Mouse (Mus musculus): Measurements from ENCODE around the gene Mfap3.
"Not testable (repeated sequence)": the region's sequence is repeated elsewhere in the genome, so short reads cannot be mapped to it uniquely, and the experiment has no call there.

Mfap3 gene

GRCm38 (mm10) chr11:57529111-57529510 is 10.6 kb downstream of the Mfap3 start:
- no peak for DNase-seq (ENCODE audit: low spot score)

GRCm38 (mm10) chr11:57531300-57531950 is 13.0 kb downstream of the Mfap3 start:
- DNase-seq (ENCODE audit: low spot score): no peak

- DNase-seq (ENCODE audit: low spot score): no peak
Observed at GRCm38 (mm10) chr11:57532306-57532705, 13.8 kb downstream of the Mfap3 start.

- DNase-seq (ENCODE audit: low spot score): no peak
Observed at GRCm38 (mm10) chr11:57535912-57536311, 17.4 kb downstream of the Mfap3 start.

- DNase-seq (ENCODE audit: low spot score): no peak
Observed at GRCm38 (mm10) chr11:57539841-57540418, 21.5 kb downstream of the Mfap3 start.

- DNase-seq (ENCODE audit: low spot score): no peak
Observed at GRCm38 (mm10) chr11:57540681-57541080, 22.2 kb downstream of the Mfap3 start.

GRCm38 (mm10) chr11:57548618-57549550 is 30.4 kb downstream of the Mfap3 start:
- DNase-seq (ENCODE audit: low spot score): peak; percentile 63

GRCm38 (mm10) chr11:57550230-57550629 is 31.8 kb downstream of the Mfap3 start:
- DNase-seq (ENCODE audit: low spot score): no peak

GRCm38 (mm10) chr11:57551016-57551415 is 32.6 kb downstream of the Mfap3 start:
- no peak for DNase-seq (ENCODE audit: low spot score)

- no peak for DNase-seq (ENCODE audit: low spot score)
Observed at GRCm38 (mm10) chr11:57553015-57553780, 34.7 kb downstream of the Mfap3 start.

- not testable (repeated sequence) for DNase-seq (ENCODE audit: low spot score)
Observed at GRCm38 (mm10) chr11:57557936-57558335, 39.5 kb downstream of the Mfap3 start.

GRCm38 (mm10) chr11:57564564-57564963 is 46.1 kb downstream of the Mfap3 start:
- DNase-seq (ENCODE audit: low spot score): no peak

GRCm38 (mm10) chr11:57566091-57567035 is 47.9 kb downstream of the Mfap3 start:
- DNase-seq (ENCODE audit: low spot score): no peak

GRCm38 (mm10) chr11:57568950-57569490 is 50.6 kb downstream of the Mfap3 start:
- DNase-seq (ENCODE audit: low spot score): no peak

GRCm38 (mm10) chr11:57571035-57571434 is 52.6 kb downstream of the Mfap3 start:
- DNase-seq (ENCODE audit: low spot score): no peak

GRCm38 (mm10) chr11:57573686-57574274 is 55.3 kb downstream of the Mfap3 start:
- DNase-seq (ENCODE audit: low spot score): peak; percentile 17

GRCm38 (mm10) chr11:57576871-57577515 is 58.5 kb downstream of the Mfap3 start:
- DNase-seq (ENCODE audit: low spot score): no peak

GRCm38 (mm10) chr11:57582818-57583635 is 64.6 kb downstream of the Mfap3 start:
- no peak for DNase-seq (ENCODE audit: low spot score)
